Mouse (Mus musculus) adrenal gland, adult 2 months (tissue): ENCODE results near the gene Psmc5. TPM values are rescaled to one million over a fixed set of nuclear protein-coding genes. Genes with fewer than 3 reads are reported as not detected.

Experiments used
- DNase-seq: peaks from one replicate; pipeline ENCODE4 v3.0.0; 2021
- polyA plus RNA-seq: library from polyadenylated mRNA; depleted of rRNA; stranded (reverse); fragments of >200 nt; gene quantifications from 2 replicates; pipeline ENCODE4 v1.2.3, GENCODE M21; 2012
- total RNA-seq, 2 experiments: library from RNA; stranded (reverse); gene quantifications; 2 replicates each; pipeline ENCODE4 v1.2.3; 2021

Psmc5 gene
- total and polyA plus RNA-seq, 3 experiments = 12.9 to 164 (median 138) TPM

DNA sequence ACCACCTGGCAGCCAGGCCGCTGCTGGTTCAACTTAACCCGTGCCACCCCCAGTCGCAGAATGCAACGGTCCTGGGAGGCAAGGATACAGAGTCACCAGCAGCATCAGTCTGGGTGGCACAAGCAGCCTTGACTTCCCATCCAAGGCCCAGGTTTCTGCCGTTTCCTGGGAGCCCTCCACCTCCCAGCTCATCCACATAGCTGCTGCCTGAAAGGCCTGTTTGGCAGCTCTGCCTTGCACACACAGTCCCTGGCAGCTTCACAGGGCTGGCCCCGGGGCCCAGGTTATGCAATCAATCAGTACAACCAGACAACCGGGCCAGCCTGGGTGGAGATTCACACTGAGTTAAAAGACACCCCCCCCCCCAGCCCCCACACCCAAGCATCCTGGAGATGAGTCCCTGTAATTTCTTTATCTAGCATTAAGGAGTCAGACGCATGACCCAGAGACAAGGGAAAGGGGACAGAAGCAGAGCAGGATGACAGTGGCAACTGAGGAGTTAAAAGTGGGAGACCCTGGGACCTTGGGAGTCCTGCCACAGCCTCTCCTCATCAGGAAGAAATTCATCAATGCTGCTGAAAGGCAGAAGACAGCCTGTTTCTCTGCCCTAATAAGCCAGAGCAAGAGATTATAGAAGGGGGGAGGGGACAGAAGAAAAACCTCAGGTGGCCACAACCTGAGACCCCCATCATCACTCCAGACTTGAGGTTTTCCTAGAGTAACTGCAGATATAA is 12.5 kb downstream of the Psmc5 start:
- peak; percentile 92 for DNase-seq

GRCm38 (mm10) chr11:106269060-106269431 is 13.1 kb downstream of the Psmc5 start:
- DNase-seq = peak; percentile 52

DNA sequence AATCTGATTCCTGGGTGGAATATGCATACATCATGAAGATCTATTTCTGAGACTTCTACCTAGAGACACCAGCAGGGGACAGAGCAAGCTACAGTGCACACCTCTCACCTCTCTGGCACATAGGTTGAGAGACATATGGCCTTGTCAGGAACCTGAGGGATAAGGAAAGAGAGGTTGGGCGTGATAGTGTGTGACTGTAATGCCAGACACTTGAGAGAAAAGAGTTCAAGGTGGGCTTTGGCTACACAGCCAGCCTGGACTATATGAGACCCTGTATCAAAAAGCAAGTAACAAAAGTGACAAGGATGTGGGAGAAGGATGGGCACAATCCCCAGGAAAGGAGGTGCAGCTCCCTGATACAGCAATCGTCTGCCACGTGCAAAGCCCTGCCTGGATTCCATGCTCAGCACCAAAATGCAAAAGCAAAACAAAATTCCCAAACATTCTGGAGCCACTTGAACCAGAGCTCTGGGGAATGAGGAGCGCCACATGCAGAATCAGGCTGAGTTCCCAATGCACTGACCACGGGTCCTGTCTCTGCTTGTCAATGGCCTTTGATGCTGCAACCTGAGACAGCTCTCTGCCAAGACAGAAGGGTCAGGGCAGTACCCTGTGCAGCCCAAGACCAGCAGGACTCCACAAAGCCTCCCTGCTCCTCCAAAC is 15.3 kb downstream of the Psmc5 start:
- DNase-seq = peak; percentile 52

DNA sequence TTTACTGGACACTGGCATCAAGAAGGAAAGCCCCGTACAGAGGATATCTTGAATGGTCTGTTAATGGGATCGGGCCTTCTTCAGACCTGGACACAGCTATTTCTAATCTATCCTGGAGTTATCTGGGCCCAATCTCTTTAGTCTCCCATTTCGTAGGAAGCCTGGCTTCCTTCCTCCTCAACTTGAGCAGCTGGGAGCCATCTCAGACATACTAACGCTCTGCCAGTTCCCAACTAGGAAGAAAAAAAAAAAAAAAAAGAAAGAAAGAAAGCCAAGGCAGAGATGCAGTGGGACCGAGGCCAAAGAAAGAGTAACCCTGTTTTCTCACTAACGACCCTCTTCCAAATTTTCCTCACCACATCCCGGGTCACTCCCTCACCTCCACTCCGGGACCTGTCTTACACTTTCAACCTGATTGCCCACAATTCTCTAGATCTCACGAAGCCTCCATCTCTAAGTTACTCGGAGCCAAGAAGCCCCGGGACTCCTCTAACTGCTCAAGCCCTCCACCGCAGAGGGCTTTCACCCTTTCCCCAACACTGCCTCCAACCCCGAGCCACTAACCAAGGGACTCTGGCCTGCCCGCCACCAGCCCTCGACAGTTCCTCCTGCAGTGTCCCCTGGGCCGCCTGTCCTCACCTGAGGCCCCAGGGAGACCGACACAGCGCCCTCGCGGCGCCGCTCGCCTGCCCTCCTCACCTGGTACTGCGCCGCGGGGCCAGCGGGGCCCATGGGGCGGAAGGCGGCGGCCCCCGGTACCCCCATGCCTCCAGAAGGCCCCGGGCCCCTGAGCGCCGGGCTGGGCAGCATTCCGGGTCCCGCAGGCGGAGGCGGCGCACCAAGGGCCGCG is 16.1 kb downstream of the Psmc5 start:
- no peak for DNase-seq

- peak; percentile 100 for DNase-seq
Measured at GRCm38 (mm10) chr11:106272644-106273310, 16.8 kb downstream of the Psmc5 start, which contains the start of gene Smarcd2. Gene Smarcd2 (minus strand): TSS chr11:106272972.

GRCm38 (mm10) chr11:106273311-106273684 is 17.3 kb downstream of the Psmc5 start:
- no peak for DNase-seq

DNA sequence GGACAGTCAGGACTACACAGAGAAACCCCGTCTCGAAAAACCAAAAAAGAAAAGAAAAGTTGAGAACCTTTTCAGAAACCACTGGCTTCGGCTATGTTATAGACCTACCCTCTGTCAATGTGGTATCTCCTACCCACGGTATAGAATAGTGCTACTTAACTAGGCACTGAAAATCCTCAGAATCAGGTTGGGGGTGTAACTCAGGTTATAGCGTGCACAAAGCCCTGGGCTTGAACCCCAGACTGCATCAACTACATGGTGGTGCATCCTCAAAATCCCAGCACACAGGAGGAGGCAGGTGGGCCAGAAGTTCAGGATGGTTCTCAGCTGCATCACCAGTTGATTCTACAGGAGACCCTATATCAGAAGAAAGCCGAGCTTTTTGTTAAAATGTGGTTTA is 17.9 kb downstream of the Psmc5 start:
- DNase-seq = no peak

- no peak for DNase-seq
Measured at GRCm38 (mm10) chr11:106274374-106274773, 18.4 kb downstream of the Psmc5 start.

GRCm38 (mm10) chr11:106274971-106275411 is 19.0 kb downstream of the Psmc5 start:
- no peak for DNase-seq

DNA sequence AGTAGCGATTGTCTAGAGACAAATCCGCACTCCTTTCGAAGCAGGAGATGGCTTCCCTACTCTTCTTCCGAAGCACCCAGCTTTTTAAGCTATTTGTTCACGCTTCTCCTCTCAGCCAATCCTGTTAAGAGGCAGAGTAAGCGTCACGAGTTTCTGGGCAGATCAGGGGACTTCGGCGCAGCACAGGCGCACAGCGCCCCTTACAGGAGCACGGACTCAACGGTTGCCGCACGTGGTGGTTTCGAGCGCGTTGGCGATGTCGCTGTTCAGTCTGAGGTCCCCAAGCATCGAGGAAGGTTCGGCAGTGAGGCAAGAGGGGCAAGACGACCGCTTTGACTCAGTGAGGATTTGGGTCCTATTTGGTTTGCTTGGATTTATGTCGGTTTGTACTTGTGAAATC is 20.5 kb downstream of the Psmc5 start, which contains the start of gene Tcam1:
TSS of gene Tcam1 (plus strand) at position 219 of the 400 bp plus-strand sequence.
- DNase-seq = peak; percentile 92

- peak; percentile 61 for DNase-seq
Measured at GRCm38 (mm10) chr11:106282452-106282851, 26.5 kb downstream of the Psmc5 start.

DNA sequence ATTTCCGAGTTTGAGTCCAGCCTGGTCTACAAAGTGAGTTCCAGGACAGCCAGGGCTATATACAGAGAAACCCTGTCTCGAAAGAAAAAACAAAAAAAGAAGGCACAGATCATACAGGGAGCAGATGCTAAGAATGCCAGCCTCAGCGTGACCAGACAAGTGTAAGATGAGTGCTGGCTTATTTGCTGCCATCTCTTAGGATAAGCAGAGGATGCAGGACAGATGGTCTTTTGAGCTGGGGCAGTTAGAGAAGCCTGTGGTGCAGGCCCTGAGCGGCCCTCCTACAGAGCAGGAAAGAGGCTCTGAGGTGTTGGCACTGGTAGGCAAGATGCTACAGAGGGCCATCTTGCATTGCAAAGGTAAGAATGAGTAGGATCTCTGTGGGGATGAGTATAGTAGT is 27.4 kb downstream of the Psmc5 start:
- DNase-seq = no peak

DNA sequence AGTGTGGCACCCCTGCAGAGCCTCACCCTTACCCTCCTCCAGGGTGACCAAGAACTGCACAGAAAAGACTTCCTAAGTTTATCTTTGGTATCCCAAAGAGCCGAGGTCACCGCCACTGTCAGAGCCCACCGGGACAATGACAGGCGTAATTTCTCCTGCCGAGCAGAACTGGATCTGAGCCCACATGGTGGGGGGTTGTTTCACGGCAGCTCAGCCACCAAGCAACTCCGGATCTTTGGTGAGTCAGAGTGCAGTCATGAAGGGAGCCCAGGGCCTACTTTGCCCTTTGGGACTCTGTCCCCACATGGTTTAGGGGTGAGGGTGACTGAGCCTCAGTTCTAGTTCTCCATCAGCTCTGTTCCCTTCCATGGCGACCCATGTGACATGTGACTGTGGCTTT is 28.2 kb downstream of the Psmc5 start:
- DNase-seq = peak; percentile 67

DNA sequence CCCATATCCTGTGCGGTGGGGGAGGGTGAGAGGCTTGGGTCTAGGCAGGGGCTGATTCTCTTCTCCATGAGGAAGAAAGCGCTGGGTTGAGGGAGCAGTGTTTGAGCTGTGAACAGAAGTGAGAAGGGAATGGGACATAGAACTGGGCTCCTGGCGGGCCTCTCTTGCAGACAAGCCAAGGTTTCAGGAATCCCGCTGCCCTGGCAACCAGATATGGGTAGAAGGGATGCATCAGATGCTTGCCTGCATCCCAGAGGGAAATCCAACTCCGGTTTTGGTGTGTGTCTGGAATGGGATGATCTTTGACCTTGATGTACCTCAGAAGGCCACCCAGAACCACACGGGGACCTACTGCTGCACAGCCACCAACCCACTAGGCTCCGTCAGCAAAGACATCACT is 30.3 kb downstream of the Psmc5 start:
- DNase-seq = no peak

DNA sequence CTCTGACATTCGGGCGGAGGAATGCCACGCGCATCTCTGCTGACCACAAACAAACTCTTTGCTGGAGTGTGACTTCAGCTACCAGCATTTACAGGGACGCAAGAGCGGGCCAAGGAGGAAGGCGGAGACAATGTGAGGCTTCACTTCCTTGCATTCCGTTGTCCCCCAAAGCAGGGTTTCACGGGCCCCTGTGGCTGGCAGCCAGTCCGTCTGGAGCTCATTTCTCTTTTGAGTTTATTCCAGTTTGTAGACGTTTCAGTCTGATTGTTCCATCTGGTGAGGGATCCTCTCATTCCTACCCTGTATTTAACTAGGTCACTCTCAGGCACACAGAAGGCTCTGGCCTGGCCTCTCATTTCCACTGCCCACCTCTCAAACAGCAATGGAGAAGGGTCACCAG is 31.0 kb downstream of the Psmc5 start:
- DNase-seq = no peak

- peak; percentile 88 for DNase-seq
Measured at GRCm38 (mm10) chr11:106289369-106289768, 33.4 kb downstream of the Psmc5 start.

DNA sequence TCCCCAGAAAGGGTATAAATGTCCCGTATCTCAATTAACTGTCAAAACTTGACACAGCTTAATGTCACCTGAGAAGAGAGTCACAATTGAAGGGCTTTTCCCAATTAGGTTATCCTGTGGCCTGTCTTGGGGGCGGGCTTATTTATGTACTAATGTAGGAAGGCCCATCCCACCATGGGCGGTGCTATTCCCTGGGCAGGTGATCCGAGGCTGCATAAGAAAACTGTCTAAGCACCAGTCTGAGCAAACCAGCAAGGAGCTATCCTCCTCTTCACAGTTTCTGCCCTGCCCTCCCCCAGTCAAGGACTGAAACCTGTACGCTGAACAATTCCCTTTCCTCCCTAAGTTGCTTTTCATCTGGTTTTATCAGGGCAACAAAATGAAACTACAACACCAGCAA is 34.4 kb downstream of the Psmc5 start:
- no peak for DNase-seq

GRCm38 (mm10) chr11:106291861-106292260 is 35.9 kb downstream of the Psmc5 start:
- no peak for DNase-seq

- no peak for DNase-seq
Measured at GRCm38 (mm10) chr11:106301765-106302164, 45.8 kb downstream of the Psmc5 start, which contains the start of gene Gh. Gene Gh (minus strand): TSS chr11:106301865.

DNA sequence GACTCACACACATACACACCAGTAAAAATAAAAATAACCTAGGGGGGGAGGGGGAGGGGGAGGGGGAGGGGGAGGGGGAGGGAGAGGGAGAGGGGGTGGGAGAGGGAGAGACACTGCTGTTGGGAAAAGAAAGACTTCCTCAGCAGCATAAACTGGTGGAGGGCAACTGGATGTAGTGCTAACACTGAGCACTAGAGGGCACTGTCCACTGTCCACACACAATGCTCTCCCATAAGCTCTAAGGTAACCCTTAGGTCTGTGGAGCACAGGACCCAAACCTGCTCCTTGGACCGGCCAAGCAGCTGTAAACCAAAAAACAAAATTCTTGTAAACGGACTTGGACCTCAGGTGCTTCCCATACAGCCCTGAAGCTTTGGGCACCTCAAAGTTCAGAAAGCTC is 46.7 kb downstream of the Psmc5 start:
- peak; percentile 46 for DNase-seq

DNA sequence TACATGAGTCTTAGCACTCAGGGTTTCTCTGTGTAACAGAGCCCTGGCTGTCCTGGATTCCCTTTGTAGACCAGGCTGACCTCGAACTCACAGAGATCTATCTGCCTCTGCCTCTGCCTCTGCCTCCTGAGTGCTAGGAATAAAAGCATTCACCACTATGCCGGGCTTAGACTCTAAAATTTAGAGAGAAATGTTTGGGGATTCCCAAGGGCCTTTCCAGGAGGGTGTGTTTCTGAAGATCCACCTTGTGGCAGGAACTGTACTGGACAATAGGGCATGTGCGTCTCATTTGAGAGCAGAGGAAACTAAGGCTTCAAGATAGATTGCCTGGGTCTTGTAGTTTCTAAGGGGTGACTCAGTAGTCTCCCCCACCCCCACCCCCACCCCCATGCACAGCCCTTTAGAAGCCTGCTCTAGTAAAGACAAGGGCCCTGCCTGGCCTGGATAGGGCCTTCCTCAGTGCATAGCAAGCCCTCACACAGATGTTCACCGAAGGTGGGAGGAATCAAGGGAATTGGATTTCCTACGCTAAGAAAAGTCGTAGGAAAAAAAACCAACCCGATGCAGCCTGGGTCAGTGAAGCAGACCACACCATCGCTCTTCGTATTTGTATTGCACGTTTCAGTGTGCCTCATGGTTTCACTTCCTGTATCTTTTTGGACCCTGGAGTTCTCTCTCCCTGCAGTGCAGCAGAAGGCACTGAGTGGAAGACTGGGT is 49.6 kb downstream of the Psmc5 start:
- no peak for DNase-seq

GRCm38 (mm10) chr11:106306065-106306385 is 50.1 kb downstream of the Psmc5 start:
- no peak for DNase-seq
